Mouse (Mus musculus) limb, embryonic 14.5 days (tissue): ENCODE measurements around the gene Itpkb. TPM values are rescaled to one million over a fixed set of nuclear protein-coding genes. Genes with fewer than 3 reads are reported as not detected.

Experiments used
- ATAC-seq: fragments of 200-750 bp; cut with Nextera tagmentation; 2 replicates; pipeline ENCODE4 v1.8.0; 2017; ENCODE audit warnings: low read depth, moderate number of reproducible peaks, moderate TSS enrichment; ENCODE audit not compliant: low FRiP score
- DNase-seq: peaks from one replicate; pipeline ENCODE4 v3.0.0-alpha.2; 2015; ENCODE audit warnings: low spot score
- H3K27ac ChIP-seq: fragments of 300-500 bp; sonication (generic); replicated peaks from 2 replicates; pipeline ENCODE4 v1.5.1; 2014; ENCODE audit warnings: low read depth, mild to moderate bottlenecking, low read length, moderate library complexity, mixed read lengths
- H3K27me3 ChIP-seq: fragments of 300-500 bp; sonication (generic); 2 replicates; pipeline ENCODE4 v1.6.1; 2014; ENCODE audit warnings: low read length, mixed read lengths; ENCODE audit not compliant: control insufficient read depth, insufficient read depth
- H3K36me3 ChIP-seq: fragments of 300-500 bp; sonication (generic); 2 replicates; pipeline ENCODE4 v1.6.1; 2014; ENCODE audit warnings: mild to moderate bottlenecking, low read length, moderate library complexity, mixed read lengths; ENCODE audit not compliant: control insufficient read depth, insufficient read depth
- H3K4me1 ChIP-seq: fragments of 300-500 bp; sonication (generic); 2 replicates; pipeline ENCODE4 v1.6.1; 2014; ENCODE audit warnings: antibody characterized with exemption, low read length, mixed read lengths; ENCODE audit not compliant: control insufficient read depth, insufficient read depth
- H3K4me2 ChIP-seq: fragments of 300-500 bp; sonication (generic); replicated peaks from 2 replicates; pipeline ENCODE4 v1.6.1; 2014; ENCODE audit warnings: low read depth, mild to moderate bottlenecking, low read length, moderate library complexity; ENCODE audit not compliant: severe bottlenecking
- H3K4me3 ChIP-seq: fragments of 300-500 bp; sonication (generic); replicated peaks from 2 replicates; pipeline ENCODE4 v1.5.1; 2014; ENCODE audit warnings: low read length
- H3K9ac ChIP-seq: fragments of 300-500 bp; sonication (generic); 2 replicates; pipeline ENCODE4 v1.6.1; 2014; ENCODE audit warnings: mild to moderate bottlenecking, low read depth, low read length, moderate library complexity; ENCODE audit not compliant: severe bottlenecking
- H3K9me3 ChIP-seq: fragments of 300-500 bp; sonication (generic); 2 replicates; pipeline ENCODE4 v1.6.1; 2016; ENCODE audit warnings: low read length; ENCODE audit not compliant: control insufficient read depth
- POLR2A ChIP-seq: fragments of 200-500 bp; IDR thresholded peaks from 2 replicates; pipeline ENCODE4 v1.8.0; 2012; ENCODE audit warnings: inconsistent platforms, mild to moderate bottlenecking, moderate library complexity, borderline replicate concordance; ENCODE audit not compliant: insufficient read depth, insufficient read length; ENCODE audit errors: extremely low read depth
- WGBS: fragments of 180-500 bp; shearing (Covaris S2); extraction: QIAGEN DNeasy Blood & Tissue Kit; methylation state at CpG from one replicate; pipeline ENCODE4 v1.1.7; 2014; 5-methylcytosine and 5-hydroxymethylcytosine counted together
- polyA plus RNA-seq, 2 experiments: library from polyadenylated mRNA; depleted of rRNA in 1 of 2; stranded (reverse) in 1 of 2; unstranded in 1 of 2; fragments of >200 nt; fragmentation: Nextera tagmentation in 1 of 2; extraction: Ambion mirVana in 1 of 2; gene quantifications; 2 replicates each; pipeline versions ENCODE4 v1.2.1 to v1.2.3; 2012 to 2014

Itpkb gene
- polyA plus RNA-seq, 2 experiments = 8.4 to 16.2 TPM

- 5% methylated on average over 58 of the region's 72 CpGs for WGBS
- Histone ChIP-seq H3K27ac (no peak overlapping the region), H3K27me3 (no peaks in the 10 kb centered on the region), H3K4me2 (peak overlapping the region; percentile 97), H3K4me1 (peaks cover 55% of the 10 kb centered on the region), H3K9me3 (no peaks in the 10 kb centered on the region), H3K36me3 (peaks cover 31% of the 10 kb centered on the region), H3K4me3 (peak overlapping the region; percentile 80), H3K9ac (peak overlapping the region; percentile 88)
- TF ChIP-seq POLR2A = no peak
- DNase-seq = no peak
- 0 out of 2 replicates have a peak, but pooled peaks have one; percentile 24 for ATAC-seq
Measured at GRCm38 (mm10) chr1:180332076-180332927, 2.0 kb downstream of the Itpkb start.

- TF ChIP-seq POLR2A = no peak
- Histone ChIP-seq H3K4me2 (peak overlapping the region; percentile 97), H3K27ac (no peak overlapping the region), H3K9me3 (no peaks in the 10 kb centered on the region), H3K4me1 (peaks cover 55% of the 10 kb centered on the region), H3K4me3 (peak overlapping the region; percentile 80), H3K9ac (0 out of 2 replicates have a peak overlapping the region, but pooled peaks have one; percentile 88), H3K36me3 (peaks cover 31% of the 10 kb centered on the region), H3K27me3 (no peaks in the 10 kb centered on the region)
- DNase-seq (no peak), ATAC-seq (no peak)
- 43% methylated on average over 14 of the region's 14 CpGs for WGBS
Measured at GRCm38 (mm10) chr1:180332928-180333440, 2.7 kb downstream of the Itpkb start.

- Histone ChIP-seq H3K27me3 (no peaks in the 10 kb centered on the region), H3K9me3 (no peaks in the 10 kb centered on the region), H3K27ac (no peak overlapping the region), H3K4me1 (peaks cover 55% of the 10 kb centered on the region), H3K9ac (0 out of 2 replicates have a peak overlapping the region, but pooled peaks have one; percentile 2), H3K36me3 (peaks cover 31% of the 10 kb centered on the region), H3K4me3 (peak overlapping the region; percentile 1), H3K4me2 (peak overlapping the region; percentile 97)
- ATAC-seq (no peak), DNase-seq (no peak)
- WGBS = 27% methylated on average over 6 of the region's 6 CpGs
- TF ChIP-seq POLR2A = no peak
Measured at GRCm38 (mm10) chr1:180333588-180333987, 3.3 kb downstream of the Itpkb start.

- DNase-seq (no peak), ATAC-seq (no peak)
- H3K27me3 ChIP-seq = no peaks in the 10 kb centered on the region
- peaks cover 51% of the 10 kb centered on the region for H3K4me1 ChIP-seq
- no peak for TF ChIP-seq POLR2A
- H3K27ac ChIP-seq = no peak overlapping the region
- peak overlapping the region; percentile 97 for H3K4me2 ChIP-seq
- no peaks in the 10 kb centered on the region for H3K9me3 ChIP-seq
- H3K4me3 ChIP-seq = peak overlapping the region; percentile 1; the same call in 1 of the 2 replicates
- no peak overlapping the region for H3K9ac ChIP-seq
- WGBS = 83% methylated on average over 6 of the region's 6 CpGs
- H3K36me3 ChIP-seq = peaks cover 31% of the 10 kb centered on the region
Measured at GRCm38 (mm10) chr1:180334541-180334940, 4.3 kb downstream of the Itpkb start.

GRCm38 (mm10) chr1:180335513-180336375 lies 5.5 kb downstream of the Itpkb start:
- ATAC-seq (no peak), DNase-seq (no peak)
- no peak overlapping the region for H3K9ac ChIP-seq
- H3K27ac ChIP-seq = no peak overlapping the region
- 74% methylated on average over 12 of the region's 12 CpGs for WGBS
- no peaks in the 10 kb centered on the region for H3K27me3 ChIP-seq
- peak overlapping the region; percentile 16; the same call in 1 of the 2 replicates for H3K4me2 ChIP-seq
- H3K4me3 ChIP-seq = no peak overlapping the region
- peaks cover 47% of the 10 kb centered on the region for H3K4me1 ChIP-seq
- peaks cover 31% of the 10 kb centered on the region for H3K36me3 ChIP-seq
- H3K9me3 ChIP-seq = no peaks in the 10 kb centered on the region
- TF ChIP-seq POLR2A = no peak
